Mouse (Mus musculus): ENCODE data around the gene Gm10719. TPM values are rescaled to one million over a fixed set of nuclear protein-coding genes. Genes with fewer than 3 reads are reported as not detected.
"Not testable (repeated sequence)": the region's sequence is repeated elsewhere in the genome, so short reads cannot be mapped to it uniquely, and the experiment has no call there.

The Gm10719 gene
- polyA plus RNA-seq (2015; fragmentation: Nextera tagmentation; extraction: Ambion mirVana): not detected in 2 replicates

GRCm38 (mm10) chr9:3017108-3017507 lies at the start of gene Gm10719:
Gene Gm10719, plus strand, starts transcription at chr9:3017408.
- not testable (repeated sequence) for H3K27me3 ChIP-seq; H3K9me3 ChIP-seq; H3K36me3 ChIP-seq; H3K4me3 ChIP-seq; ATAC-seq (ENCODE audit: low FRiP score, low read depth); H3K4me2 ChIP-seq (replicated peaks); H3K9ac ChIP-seq; H3K4me1 ChIP-seq; H3K27ac ChIP-seq
- 85% methylated on average over 1 of the region's 9 CpGs for WGBS

GRCm38 (mm10) chr9:3000445-3000972 lies 16.7 kb upstream of the Gm10719 start, which contains the start of gene Gm10722:
Gene Gm10722, plus strand, starts transcription at chr9:3000922.
- WGBS: 72% methylated on average over 12 of the region's 12 CpGs

GRCm38 (mm10) chr9:3001006-3001405 lies 16.2 kb upstream of the Gm10719 start:
- not testable (repeated sequence) for H3K4me3 ChIP-seq; H3K27ac ChIP-seq; ATAC-seq (ENCODE audit: low FRiP score, low read depth); H3K4me2 ChIP-seq (replicated peaks); H3K4me1 ChIP-seq; H3K36me3 ChIP-seq; H3K9me3 ChIP-seq; H3K27me3 ChIP-seq; H3K9ac ChIP-seq
- 64% methylated on average over 8 of the region's 8 CpGs for WGBS

More at GRCm38 (mm10) chr9:3000445-3000972, 16.7 kb upstream of the Gm10719 start, which contains the start of gene Gm10722:
- not testable (repeated sequence) for H3K4me2 ChIP-seq (replicated peaks); H3K27me3 ChIP-seq; ATAC-seq (ENCODE audit: low FRiP score, low read depth); H3K9ac ChIP-seq; H3K27ac ChIP-seq; H3K4me3 ChIP-seq; H3K4me1 ChIP-seq; H3K9me3 ChIP-seq; H3K36me3 ChIP-seq

- H3K9me3 ChIP-seq; H3K27me3 ChIP-seq; H3K4me1 ChIP-seq; H3K27ac ChIP-seq; H3K9ac ChIP-seq; H3K4me2 ChIP-seq (replicated peaks); H3K36me3 ChIP-seq; H3K4me3 ChIP-seq: not testable (repeated sequence)
- 69% methylated on average over 9 of the region's 11 CpGs for WGBS
- ATAC-seq (ENCODE audit: low FRiP score, low read depth): peak; percentile 88
These were observed 15.1 kb upstream of the Gm10719 start for GRCm38 (mm10) chr9:3001948-3002659.

- not testable (repeated sequence) for H3K36me3 ChIP-seq; H3K9ac ChIP-seq; H3K27ac ChIP-seq; H3K4me1 ChIP-seq; H3K4me3 ChIP-seq; H3K4me2 ChIP-seq (replicated peaks); H3K9me3 ChIP-seq; H3K27me3 ChIP-seq; ATAC-seq (ENCODE audit: low FRiP score, low read depth)
- 76% methylated on average over 6 of the region's 14 CpGs for WGBS
These were observed 14.3 kb upstream of the Gm10719 start, which contains the start of gene Gm11168 for GRCm38 (mm10) chr9:3002794-3003396. Gene Gm11168, plus strand, starts transcription at chr9:3003346.

GRCm38 (mm10) chr9:3006179-3006578 lies 11.0 kb upstream of the Gm10719 start:
- not testable (repeated sequence) for H3K4me3 ChIP-seq; H3K36me3 ChIP-seq; H3K9ac ChIP-seq; H3K27ac ChIP-seq; H3K4me2 ChIP-seq (replicated peaks); ATAC-seq (ENCODE audit: low FRiP score, low read depth); H3K4me1 ChIP-seq; H3K27me3 ChIP-seq
- WGBS: 76% methylated on average over 1 of the region's 5 CpGs
- peaks cover 11% of the 10 kb centered on the region for H3K9me3 ChIP-seq

- not testable (repeated sequence) for H3K4me3 ChIP-seq; H3K27ac ChIP-seq; H3K9ac ChIP-seq; H3K27me3 ChIP-seq; H3K36me3 ChIP-seq; H3K4me1 ChIP-seq; H3K4me2 ChIP-seq (replicated peaks)
- peak; percentile 72 for ATAC-seq (ENCODE audit: low FRiP score, low read depth)
- peaks cover 11% of the 10 kb centered on the region for H3K9me3 ChIP-seq
- 70% methylated on average over 8 of the region's 8 CpGs for WGBS
These were observed 10.6 kb upstream of the Gm10719 start for GRCm38 (mm10) chr9:3006636-3007035.

- WGBS: 79% methylated on average over 8 of the region's 9 CpGs
- H3K4me3 ChIP-seq; H3K4me2 ChIP-seq (replicated peaks); H3K9ac ChIP-seq; H3K9me3 ChIP-seq; H3K4me1 ChIP-seq; H3K27me3 ChIP-seq; H3K36me3 ChIP-seq; H3K27ac ChIP-seq: not testable (repeated sequence)
- ATAC-seq (ENCODE audit: low FRiP score, low read depth): peak; percentile 46; the same call in 1 of the 2 replicates
These were observed 9.9 kb upstream of the Gm10719 start for GRCm38 (mm10) chr9:3007272-3007671.

GRCm38 (mm10) chr9:3009331-3009730 lies 7.9 kb upstream of the Gm10719 start:
- not testable (repeated sequence) for H3K36me3 ChIP-seq; H3K27me3 ChIP-seq; H3K9ac ChIP-seq; H3K4me3 ChIP-seq; H3K4me1 ChIP-seq; H3K27ac ChIP-seq; H3K4me2 ChIP-seq (replicated peaks); H3K9me3 ChIP-seq
- 0 out of 2 replicates have a peak, but pooled peaks have one; percentile 33 for ATAC-seq (ENCODE audit: low FRiP score, low read depth)
- WGBS: no CpG with 5 or more reads among the region's 5 CpGs

- H3K27me3 ChIP-seq; H3K9ac ChIP-seq; H3K4me3 ChIP-seq; H3K27ac ChIP-seq; H3K36me3 ChIP-seq; H3K9me3 ChIP-seq; H3K4me2 ChIP-seq (replicated peaks); ATAC-seq (ENCODE audit: low FRiP score, low read depth); H3K4me1 ChIP-seq: not testable (repeated sequence)
- WGBS: 81% methylated on average over 3 of the region's 7 CpGs
These were observed 5.1 kb upstream of the Gm10719 start for GRCm38 (mm10) chr9:3012054-3012621.

- ATAC-seq (ENCODE audit: low FRiP score, low read depth): peak; percentile 60; the same call in 1 of the 2 replicates
- H3K4me1 ChIP-seq: not testable (repeated sequence)
- WGBS: no CpG with 5 or more reads among the region's 11 CpGs
These were observed 4.4 kb upstream of the Gm10719 start, which contains the start of gene Gm10721 for GRCm38 (mm10) chr9:3012733-3013279. Gene Gm10721, plus strand, starts transcription at chr9:3013140.

GRCm38 (mm10) chr9:3015354-3015753 lies 1.9 kb upstream of the Gm10719 start, which contains the start of gene Gm10720:
Gene Gm10720, plus strand, starts transcription at chr9:3015654.
- 65% methylated on average over 5 of the region's 9 CpGs for WGBS
- H3K4me3 ChIP-seq; H3K27me3 ChIP-seq; H3K9me3 ChIP-seq; H3K4me2 ChIP-seq (replicated peaks); H3K9ac ChIP-seq; H3K27ac ChIP-seq; ATAC-seq (ENCODE audit: low FRiP score, low read depth); H3K4me1 ChIP-seq; H3K36me3 ChIP-seq: not testable (repeated sequence)

More at GRCm38 (mm10) chr9:3012733-3013279, 4.4 kb upstream of the Gm10719 start, which contains the start of gene Gm10721:
- H3K4me2 ChIP-seq (replicated peaks); H3K9ac ChIP-seq; H3K9me3 ChIP-seq; H3K36me3 ChIP-seq; H3K27ac ChIP-seq; H3K4me3 ChIP-seq; H3K27me3 ChIP-seq: not testable (repeated sequence)
